Mouse (Mus musculus) c-Kit-positive CD71-negative TER-119-negative erythroid progenitor cells, embryonic 14.5 days (primary cell): ENCODE data around the gene Tcstv1.
"Not testable (repeated sequence)": the region's sequence is repeated elsewhere in the genome, so short reads cannot be mapped to it uniquely, and the experiment has no call there.

Source experiments
- DNase-seq: peaks from one replicate; pipeline ENCODE4 v3.0.0-alpha.2; 2013; ENCODE audit warnings: low read depth

The Tcstv1 gene

DNA sequence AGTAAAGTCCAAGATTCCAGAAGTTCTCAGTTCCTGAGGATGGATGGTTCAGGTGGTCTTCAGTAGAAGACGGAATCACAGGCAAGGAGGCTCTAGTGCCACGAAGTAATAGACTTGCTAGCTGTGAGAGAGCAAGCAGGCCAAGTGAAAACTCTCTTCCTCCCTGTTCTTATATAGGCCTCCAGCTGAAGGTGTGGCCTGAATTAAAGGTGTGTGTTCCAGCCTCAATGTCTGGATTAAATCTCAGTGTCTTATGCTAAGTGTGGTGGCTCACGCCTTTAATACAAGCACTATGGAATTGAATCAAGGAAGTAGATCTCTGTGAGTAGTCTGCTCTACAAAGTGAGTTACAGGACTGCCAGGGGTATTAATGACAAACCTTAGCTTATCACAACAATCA lies at the start of gene Tcstv1:
TSS of gene Tcstv1 (minus strand) at position 101 of the 400 bp plus-strand sequence.
- not testable (repeated sequence) for DNase-seq

DNA sequence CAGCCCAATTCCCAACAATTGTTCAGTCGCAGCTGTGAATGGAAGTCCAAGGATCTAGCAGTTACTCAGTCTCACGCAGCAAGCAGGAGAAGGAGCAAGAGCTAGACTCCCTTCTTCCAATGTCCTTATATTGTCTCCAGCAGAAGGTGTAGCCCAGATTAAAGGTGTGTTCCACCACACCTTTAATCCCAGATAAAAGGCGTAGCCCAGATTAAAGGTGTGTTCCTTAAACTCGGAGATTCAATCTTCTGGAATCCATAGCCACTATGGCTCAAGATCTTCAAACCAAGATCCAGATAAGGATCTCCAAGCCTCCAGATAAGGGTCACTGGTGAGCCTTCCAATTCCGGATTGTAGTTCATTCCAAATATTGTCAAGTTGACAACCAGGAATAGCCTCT lies 34.6 kb upstream of the Tcstv1 start, which contains the start of gene Gm21761:
TSS of gene Gm21761 (minus strand) at position 101 of the 400 bp plus-strand sequence.
- not testable (repeated sequence) for DNase-seq

DNA sequence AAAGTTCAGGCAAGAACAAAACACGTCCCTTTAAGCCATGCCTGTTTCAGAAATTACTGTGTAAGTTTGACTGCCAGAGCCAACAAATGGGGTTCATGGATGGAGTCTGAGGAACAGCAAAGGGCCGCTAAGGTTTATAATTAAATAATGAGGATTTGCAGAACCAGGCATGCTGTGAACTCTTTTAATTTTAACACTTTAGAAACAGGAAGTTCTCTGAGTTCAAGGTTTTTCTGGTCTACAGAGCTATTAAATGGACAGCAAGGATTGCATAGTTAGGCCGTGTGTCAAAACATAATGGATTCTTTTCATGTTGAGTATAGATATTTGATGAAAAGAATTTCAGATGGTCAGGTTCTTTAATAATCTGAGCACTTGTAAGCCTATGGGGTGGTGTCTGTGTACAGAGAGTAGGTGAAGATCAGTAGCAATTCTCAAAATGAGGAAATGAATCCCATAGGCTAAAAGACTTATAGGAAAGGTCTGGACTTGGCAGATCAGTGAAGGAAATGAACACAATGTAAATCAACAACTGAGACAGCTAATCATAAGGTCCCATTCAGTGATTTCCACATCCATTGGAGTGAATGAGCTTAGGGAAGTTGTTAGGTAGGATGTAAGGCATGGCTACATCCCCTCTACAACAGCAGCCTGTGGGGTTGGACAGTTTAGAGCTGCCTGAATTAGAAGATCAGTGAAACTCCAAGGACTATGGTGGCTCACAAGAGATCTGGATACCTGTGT lies 30.2 kb upstream of the Tcstv1 start:
- DNase-seq = not testable (repeated sequence)

DNA sequence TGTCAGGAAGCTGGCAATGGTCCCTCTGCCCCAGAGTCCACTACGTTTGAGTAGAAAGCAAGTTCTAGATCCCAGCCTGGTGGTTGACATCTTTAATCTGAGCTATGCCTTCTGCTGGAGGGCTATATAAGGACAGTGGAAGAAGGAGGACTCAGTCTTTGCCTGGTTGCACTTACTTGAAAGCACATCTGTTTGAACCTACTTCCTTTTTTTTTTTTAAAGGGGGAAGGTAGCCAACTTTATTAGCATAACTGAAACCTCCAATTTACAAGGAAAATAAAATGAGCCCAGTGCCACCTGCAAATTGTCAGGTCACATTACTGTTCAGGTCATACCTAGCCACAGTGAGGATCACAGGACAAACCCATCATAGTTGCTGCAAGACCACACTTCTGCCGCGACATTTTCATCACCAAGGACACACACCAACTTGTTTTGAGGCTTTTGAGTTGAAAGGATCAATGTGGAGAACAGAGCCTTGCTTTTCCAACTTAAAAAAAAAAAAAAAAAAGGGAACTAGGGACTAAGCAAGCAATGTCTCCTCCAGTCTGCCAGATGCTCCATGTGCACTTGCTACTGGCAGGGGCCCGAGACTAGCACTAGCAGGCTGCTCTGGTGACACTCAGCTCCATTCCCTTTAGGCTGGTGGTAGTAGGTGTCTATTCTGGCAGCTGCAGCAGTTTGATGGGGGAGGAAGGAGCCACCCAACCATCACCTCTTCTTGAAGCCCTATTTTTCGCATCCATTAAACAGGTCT lies 22.6 kb upstream of the Tcstv1 start:
- DNase-seq = not testable (repeated sequence)

DNA sequence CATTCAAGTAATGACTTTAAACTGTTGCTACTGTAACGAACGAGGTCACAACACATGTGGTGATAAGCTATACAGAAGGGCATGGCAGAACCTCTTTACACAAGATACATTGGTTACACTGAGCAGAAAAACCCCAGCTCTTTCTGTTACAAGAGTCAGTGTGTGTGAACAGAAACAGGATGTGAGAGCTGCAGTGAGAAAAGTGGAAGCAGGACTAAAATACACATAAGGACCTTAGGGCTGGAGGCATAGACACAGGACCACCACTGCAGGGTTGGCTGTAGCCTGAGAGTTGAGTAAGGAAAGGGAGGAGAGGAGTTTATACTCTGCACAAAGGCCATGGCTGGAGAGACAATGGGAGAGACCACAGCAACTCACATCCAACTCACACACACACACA lies 21.9 kb upstream of the Tcstv1 start:
- DNase-seq = not testable (repeated sequence)

DNA sequence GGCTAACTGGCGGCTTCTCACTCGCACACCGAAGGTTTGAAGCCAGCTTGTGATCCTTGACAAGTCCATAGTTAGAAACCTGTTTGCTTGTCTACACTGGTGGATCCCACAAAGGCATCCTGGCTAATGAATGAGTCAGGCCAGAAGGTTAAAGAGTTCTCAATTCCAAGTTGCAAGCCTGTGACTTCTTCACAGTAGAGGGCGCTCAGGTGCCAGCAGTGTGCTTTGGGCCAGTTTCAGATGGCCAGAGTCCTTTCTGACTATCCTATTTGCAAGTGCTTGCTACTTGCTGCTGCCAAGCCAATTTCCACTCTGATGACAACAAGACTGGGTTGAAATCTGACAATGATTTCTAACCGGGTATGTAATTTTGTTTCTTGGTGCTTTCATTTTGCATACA lies 4.0 kb upstream of the Tcstv1 start:
- DNase-seq = not testable (repeated sequence)

DNA sequence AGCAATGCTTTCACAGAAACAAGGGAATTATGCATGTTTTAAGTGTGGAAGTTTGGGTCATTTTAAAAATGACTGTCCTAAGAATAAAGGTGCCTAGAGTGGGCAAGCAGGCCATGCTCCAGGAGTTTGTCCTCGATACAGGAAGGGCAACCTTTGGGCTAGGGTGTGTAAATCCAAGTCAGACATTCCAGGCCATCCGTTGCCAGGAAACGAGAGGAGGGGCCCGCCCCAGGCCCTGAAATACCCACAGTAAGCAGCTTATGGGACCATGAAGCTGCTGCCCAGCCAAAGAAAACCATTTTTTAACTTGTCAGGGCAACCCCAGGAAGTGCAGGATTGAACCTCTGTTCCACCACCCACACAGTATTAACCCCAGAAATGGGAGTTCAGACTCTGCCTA lies 7.7 kb downstream of the Tcstv1 start:
- DNase-seq = not testable (repeated sequence)

DNA sequence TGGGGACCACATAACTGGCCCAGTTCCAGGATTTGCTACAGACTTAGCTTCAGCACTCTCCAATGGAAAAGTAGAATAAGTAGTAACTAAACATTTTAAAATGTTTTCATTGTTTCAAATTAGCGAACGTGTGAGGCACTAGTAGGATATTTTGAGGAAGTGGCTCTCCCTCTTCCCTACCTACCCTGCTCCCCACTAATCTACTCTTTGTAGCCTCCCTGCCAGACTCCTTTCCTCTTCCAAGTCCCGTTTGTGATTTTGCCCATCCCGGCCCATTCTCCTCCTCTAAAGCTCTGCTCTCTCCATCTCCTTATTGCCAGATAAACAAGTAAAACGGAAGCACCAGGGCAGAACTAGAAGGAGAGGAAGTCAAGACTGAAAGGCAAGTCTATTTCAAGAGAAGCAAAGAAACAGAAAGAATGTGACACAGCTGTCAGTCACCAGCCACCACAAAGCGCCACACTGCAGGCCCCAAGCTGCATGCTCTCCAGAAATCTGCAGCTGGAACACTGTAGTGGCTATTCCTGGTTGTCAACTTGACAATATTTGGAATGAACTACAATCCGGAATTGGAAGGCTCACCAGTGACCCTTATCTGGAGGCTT lies 30.1 kb downstream of the Tcstv1 start:
- not testable (repeated sequence) for DNase-seq

DNA sequence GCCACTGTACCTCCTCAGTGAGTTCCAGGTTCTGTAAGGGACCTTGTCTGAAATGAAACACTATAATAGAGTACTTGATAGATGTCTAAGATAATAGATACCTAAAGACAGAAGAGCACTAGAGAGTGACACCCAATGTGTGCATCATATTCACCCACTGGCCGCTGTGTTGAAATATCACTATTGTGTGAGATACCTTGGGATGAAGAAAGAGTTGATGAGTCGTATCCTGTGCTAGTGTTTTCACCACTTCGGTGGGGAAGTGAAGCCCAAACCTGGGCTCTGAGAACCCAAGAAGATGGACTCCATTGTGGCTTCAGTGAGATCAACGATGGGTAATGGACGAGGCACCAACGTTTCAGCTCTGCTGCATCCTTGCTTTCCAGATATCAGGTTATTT lies 32.2 kb downstream of the Tcstv1 start:
- DNase-seq = not testable (repeated sequence)
